Mouse (Mus musculus) kidney, postnatal 4 days (tissue): ENCODE results near the gene Npm3.

Source experiments
- DNase-seq, 2 experiments: peaks; one replicate each; pipeline ENCODE4 v3.0.0; 2021; ENCODE audit warnings: mixed read lengths in 2 of 2

The Npm3 gene

GRCm38 (mm10) chr19:45733564-45733963 lies 15.8 kb downstream of the Npm3 start:
- no peak for DNase-seq

GRCm38 (mm10) chr19:45731658-45732057 lies 17.7 kb downstream of the Npm3 start:
- DNase-seq, result no peak

GRCm38 (mm10) chr19:45730042-45730441 lies 19.3 kb downstream of the Npm3 start:
- no peak for DNase-seq

DNA sequence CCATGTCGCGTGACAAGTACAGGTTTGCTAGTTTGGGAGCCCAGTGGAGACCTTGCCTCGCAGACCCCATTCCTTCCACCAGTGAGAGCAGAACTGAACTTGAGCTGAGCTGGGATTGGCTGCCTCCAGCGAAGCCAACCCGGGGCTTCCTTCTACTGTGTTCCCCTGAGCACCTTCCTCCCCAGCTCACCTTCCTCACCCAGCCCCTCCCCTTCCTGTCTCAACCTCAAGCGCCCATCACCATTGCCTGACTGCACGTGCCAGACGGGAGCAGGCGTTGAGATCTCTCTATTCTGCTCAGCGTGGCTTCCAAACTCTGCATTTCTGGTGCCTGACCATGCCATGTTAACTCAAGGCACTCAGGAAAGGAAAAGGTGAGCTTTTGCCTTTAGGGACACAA lies 22.2 kb downstream of the Npm3 start:
- DNase-seq, result no peak

DNA sequence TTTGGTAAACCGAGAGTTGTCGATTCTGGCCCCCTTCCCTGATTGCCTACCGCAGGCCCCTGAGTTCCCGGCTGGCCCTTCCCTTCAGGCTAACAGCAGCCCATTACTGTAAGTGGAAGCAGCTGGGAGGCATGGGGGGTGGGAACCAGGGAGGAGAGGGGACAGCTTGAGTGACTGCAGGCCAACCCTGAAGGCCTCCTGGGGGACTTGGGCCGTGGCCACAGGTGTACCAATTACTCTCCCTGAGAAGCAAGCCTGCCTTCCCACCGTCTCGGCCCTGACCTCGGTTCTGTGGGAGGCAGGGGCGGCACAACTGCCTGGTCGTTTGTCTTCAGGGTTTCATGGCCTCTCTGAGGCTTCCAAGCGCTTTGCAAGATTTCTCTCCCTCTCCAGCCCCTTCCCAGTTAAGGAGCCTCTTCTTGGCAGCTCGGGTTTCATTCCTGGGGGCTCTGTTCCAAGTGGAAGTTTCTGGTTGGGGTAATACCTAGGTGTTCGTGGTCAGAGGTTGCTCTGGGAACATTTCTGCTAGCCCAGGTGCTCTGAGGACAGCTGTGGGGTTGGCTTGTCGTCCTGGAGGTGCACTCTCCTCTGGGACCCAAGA lies 23.6 kb downstream of the Npm3 start:
- peak in 1 of 2 experiments; percentile 37 for DNase-seq

GRCm38 (mm10) chr19:45722188-45722587 lies 27.2 kb downstream of the Npm3 start:
- no peak for DNase-seq

DNA sequence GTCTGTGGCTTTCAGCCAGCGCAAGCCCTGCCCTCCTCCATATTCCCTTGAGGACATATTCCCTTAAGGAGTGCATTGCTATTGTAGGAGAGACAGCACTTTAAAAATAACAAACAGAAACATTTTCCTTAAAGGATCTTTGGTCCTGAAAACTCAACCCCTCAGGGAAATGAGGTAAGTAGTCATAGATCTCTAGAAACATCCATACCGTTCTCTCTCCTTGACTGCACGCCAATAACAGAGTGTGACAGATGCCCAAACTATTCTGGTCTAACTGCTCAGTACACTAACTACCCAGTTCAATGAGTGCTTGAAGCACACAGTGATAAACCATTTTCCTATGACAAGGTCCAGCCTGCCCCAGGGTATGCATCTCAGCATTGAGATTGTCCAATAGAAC lies 31.1 kb downstream of the Npm3 start:
- DNase-seq, result no peak

DNA sequence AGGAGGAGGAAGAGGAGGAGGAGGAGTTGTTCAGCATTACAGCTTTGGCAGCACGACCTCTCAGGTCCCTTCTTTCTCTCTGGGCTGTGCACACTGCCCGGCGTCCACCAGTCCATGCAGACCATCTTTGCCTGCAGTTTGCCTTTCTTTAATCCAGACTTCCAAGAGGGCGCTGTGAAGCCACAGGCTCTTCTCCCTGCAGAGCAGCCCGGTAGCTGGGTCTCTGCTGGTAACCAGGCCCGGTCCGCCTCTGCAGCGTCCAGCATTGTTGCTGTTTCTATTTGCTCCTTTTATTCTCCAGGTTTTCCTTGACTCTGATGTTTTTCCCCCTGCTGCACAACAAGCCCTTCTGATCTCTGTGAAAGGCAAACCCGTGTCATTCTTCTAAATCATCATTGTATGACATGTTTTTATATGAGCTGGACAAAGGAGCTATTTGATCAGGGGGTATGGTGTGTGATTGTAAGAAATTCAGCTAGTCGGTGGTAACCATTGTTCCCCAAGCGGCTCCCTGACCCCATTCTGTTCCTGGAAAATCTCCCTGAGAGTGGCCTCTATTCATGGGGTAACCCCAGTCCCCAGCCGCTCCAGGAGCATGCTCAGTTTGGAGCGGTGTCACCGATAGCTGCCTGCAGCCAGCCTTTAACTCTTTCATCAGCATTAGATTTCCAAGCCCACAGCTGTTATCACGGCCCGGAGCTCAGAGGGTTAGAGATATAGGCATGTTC lies 31.7 kb downstream of the Npm3 start:
- DNase-seq, result peak; percentile 62 to 76

- DNase-seq, result no peak
Observed at GRCm38 (mm10) chr19:45708704-45709103, 40.7 kb downstream of the Npm3 start.
